Mouse (Mus musculus): Measurements from ENCODE around the gene Dennd4a.
A peak's percentile ranks its signal among the peaks of the same experiment; 100 is the strongest.

- TF ChIP-seq CTCF (IDR thresholded peaks at IDR 0.05) (no peak), EP300 (IDR thresholded peaks at IDR 0.05) (peak; percentile 44)
Observed at GRCm38 (mm10) chr9:64790673-64791660, 20.2 kb upstream of the Dennd4a start.
